Mouse (Mus musculus): ENCODE measurements around the gene Tfap2b.

The Tfap2b gene

DNA sequence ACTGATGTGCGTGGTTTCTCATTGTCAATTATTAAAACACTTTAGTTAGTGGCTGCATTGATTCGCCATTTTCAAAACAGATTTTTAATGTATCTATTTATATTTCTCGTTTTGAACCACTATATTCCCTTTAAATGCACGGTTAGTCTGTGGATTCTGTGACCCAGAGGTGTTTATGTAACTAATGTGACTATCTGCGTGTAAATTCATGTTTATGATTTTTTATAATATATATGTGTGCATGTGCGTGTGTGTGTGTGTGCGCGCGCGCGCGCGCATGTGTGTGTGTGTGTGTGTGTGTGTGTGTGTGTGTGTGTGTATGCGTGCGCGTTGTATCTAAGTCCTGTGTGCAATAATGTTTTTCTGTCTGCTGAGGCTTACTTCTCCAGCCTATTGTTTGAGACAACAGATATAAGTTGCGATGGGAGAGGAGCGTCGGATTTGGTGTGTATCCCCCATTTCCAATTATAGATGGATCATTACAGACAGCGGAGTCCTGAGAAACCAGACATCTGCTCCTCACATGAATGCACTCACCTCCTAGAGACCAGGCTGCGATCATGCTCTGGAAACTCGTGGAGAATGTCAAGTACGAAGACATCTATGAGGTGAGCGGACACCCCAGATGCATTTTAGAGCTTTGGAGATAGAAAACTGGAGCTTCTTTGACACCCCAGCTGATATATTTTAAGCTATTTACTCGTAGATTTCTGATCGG is at the start of gene Tfap2b:
TSS of gene Tfap2b (plus strand) at position 274 of the 718 bp plus-strand sequence.
- no peak for DNase-seq (ENCODE audit: low spot score in 2 of 2)

- DNase-seq (ENCODE audit: low spot score in 2 of 2) = no peak
Measured at GRCm38 (mm10) chr1:19178742-19179397, 29.8 kb upstream of the Tfap2b start.

- no peak for DNase-seq (ENCODE audit: low spot score in 2 of 2)
Measured at GRCm38 (mm10) chr1:19205649-19206048, 3.1 kb upstream of the Tfap2b start.

DNA sequence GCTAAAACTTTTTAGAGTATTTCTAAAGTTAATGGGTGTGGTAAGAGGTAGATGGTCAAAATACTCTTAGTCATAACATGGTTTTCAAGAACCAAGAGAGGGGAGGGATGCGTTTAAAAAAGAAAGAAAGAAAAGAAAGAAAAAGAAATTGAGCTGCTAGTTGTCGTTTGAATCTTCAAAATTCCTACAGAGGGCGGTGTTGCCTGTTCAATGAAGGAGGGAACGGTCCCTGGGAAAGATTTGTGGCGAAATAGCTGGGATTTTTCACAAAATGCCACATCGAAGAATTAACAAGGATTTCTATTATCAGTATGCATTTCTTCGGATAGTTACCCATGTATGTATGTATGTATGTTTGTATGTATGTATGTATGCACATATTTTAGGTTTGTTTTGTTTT is 2.5 kb upstream of the Tfap2b start:
- DNase-seq (ENCODE audit: low spot score in 2 of 2) = no peak

GRCm38 (mm10) chr1:19207611-19208010 is 1.1 kb upstream of the Tfap2b start:
- DNase-seq (ENCODE audit: low spot score in 2 of 2) = no peak

DNA sequence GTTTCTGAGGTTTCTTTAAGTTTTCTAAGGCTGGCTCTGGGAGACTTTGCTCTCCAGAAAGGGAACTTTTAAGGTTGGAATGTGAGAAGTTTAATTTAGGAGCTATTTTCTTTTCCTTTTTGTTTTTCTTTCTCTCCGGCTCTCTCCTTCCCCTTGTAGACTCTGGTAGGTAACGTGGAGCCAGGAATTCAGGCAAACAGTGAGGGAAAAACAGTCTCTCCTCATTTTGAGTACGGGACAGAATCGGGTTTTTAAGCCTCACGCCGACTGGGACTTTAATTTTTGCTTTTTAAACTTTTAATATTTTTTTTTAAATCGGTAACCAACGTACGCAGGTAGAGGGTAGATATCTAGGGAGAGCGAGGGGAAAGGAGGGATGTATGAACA is 638 bp downstream of the Tfap2b start:
- DNase-seq (ENCODE audit: low spot score in 2 of 2) = no peak

DNA sequence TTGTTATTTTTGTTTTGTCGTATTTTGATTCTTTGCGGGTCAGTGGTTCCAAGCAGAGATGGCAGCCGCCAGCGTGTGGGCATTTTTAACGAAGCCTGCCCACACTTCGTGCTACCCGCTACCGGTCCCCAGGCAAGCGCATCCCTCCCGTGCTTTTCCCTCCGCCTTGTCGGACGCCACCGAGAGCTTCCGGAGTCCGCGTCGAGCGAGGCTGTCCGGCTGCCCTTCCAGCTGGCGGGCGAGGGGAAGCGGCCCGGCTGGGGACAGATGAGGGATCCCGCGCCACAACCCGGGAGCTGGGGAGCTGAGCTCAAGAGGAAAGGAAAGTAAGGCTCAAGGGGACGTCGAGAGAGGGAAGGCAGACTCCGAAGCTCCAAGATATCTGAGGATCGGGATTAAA is 1.1 kb downstream of the Tfap2b start:
- DNase-seq (ENCODE audit: low spot score in 2 of 2) = no peak

GRCm38 (mm10) chr1:19210215-19211032 is 1.7 kb downstream of the Tfap2b start:
- no peak for DNase-seq (ENCODE audit: low spot score in 2 of 2)

- no peak for DNase-seq (ENCODE audit: low spot score in 2 of 2)
Measured at GRCm38 (mm10) chr1:19211033-19211405, 2.3 kb downstream of the Tfap2b start.

GRCm38 (mm10) chr1:19211546-19212154 is 2.9 kb downstream of the Tfap2b start:
- DNase-seq (ENCODE audit: low spot score in 2 of 2) = no peak

- no peak for DNase-seq (ENCODE audit: low spot score in 2 of 2)
Measured at GRCm38 (mm10) chr1:19212691-19213090, 4.0 kb downstream of the Tfap2b start.

DNA sequence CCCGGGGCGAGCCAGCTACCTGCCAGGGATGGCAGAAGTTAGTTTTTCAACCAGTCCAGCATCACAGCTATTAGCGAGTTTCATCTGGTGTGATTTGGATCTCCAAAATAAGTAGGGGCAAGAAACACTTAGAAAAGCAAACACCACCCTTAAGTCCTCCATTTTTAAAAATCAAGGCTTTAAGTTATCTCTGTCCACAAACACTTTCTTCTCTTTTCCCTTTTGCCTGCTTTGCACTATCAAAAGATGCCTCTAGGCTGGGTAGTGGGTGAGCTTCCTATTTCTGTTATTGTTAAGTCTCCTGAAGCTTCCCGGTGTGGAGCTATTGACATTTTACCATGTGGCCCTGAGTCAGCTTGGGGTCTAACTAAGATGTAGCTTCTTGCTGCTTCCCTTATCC is 4.5 kb downstream of the Tfap2b start:
- no peak for DNase-seq (ENCODE audit: low spot score in 2 of 2)

- DNase-seq (ENCODE audit: low spot score in 2 of 2) = no peak
Measured at GRCm38 (mm10) chr1:19213851-19214395, 5.2 kb downstream of the Tfap2b start.

- no peak for DNase-seq (ENCODE audit: low spot score in 2 of 2)
Measured at GRCm38 (mm10) chr1:19217391-19217790, 8.7 kb downstream of the Tfap2b start.

GRCm38 (mm10) chr1:19218221-19218620 is 9.5 kb downstream of the Tfap2b start:
- DNase-seq (ENCODE audit: low spot score in 2 of 2) = no peak

GRCm38 (mm10) chr1:19219381-19219780 is 10.7 kb downstream of the Tfap2b start:
- DNase-seq (ENCODE audit: low spot score in 2 of 2) = no peak

DNA sequence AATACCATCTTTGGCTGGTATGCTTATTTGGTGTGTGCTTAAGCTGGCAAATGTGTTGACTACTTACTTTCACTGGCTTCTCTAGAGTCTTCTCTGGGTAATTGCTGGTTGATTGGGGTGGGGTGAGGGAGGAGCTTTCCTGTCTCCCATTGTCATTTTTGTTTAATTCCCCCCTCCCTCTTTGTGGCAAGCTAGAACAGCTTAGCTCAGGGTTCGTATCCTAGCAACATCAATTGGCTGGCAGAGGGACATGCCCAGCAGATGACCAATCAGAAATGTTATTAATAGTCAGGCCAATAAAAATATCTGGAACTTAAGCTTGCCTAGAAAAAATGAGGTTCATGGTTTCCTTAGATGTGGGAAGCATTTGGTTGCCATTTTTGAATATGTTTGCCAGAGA is 11.8 kb downstream of the Tfap2b start:
- no peak for DNase-seq (ENCODE audit: low spot score in 2 of 2)

DNA sequence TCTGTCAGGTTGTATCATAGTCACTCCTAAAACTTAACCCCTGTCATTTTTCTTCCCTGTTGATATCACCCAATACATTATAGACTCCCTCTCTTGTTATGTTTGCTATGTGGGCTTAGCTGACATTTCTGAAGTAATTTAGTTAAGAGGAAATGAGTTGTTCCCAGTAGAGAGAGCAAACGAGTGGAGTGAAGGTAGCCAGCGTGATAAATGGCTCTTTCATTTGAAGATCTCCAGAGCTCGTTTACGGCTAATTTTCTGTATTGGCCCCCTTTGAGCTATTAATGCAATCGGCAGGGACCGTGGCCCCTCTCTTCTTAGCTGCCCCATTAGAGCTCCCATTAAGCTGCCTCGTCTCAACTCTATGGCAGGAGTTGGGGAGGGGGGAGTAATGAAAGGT is 12.9 kb downstream of the Tfap2b start:
- no peak for DNase-seq (ENCODE audit: low spot score in 2 of 2)

DNA sequence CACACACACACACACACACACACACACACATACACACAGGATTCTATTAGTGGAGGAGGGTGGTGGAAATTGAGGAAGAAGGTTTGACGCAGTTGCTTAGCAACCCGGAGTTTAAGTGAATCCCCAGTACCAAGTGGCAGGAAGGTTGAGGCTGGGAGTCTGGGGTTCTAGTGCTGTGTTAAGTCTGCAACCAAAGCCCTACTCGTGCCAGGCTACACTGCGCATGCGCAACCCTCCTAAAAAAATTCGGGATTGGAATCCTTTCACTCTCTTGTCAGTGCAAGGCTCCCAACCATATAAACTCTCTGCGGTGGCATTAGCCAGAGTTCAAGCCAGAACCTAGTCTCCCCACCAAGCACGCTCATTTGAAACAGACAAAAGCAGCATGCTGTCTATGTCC is 18.0 kb downstream of the Tfap2b start:
- DNase-seq (ENCODE audit: low spot score in 2 of 2) = no peak

GRCm38 (mm10) chr1:19230926-19231573 is 22.3 kb downstream of the Tfap2b start:
- no peak for DNase-seq (ENCODE audit: low spot score in 2 of 2)

DNA sequence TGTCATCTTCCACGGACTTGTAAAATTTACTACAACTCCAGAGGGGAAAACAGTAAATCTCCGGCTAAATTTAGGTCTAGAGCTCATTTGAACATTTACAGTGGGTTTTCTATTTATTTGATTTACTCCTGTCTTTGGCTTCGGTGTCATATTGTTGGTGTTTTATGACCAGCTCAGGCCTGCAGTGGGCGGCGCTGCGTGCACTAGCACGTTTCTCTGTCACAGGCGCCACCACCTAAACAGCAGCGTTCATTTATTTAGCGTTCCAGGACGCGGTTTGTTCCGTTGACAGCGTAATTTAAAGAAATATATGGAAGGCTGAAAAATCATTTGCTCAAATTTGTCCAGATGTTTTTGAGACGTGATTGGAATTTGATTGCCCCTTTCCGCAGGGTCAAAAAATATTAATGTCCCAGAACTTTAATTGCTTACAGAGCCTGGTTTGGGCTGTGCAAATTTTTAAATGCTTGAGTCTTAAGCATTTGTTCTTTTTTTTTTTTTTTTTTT is 22.9 kb downstream of the Tfap2b start:
- DNase-seq (ENCODE audit: low spot score in 2 of 2) = no peak
